Mouse (Mus musculus): ENCODE measurements around the gene Mef2d. TPM values are rescaled to one million over a fixed set of nuclear protein-coding genes. Genes with fewer than 3 reads are reported as not detected.
A peak's percentile ranks its signal among the peaks of the same experiment; 100 is the strongest.

Mef2d gene
- 61.9 and 89.7 TPM in 2 replicates for polyA plus RNA-seq (2012; rRNA removed)

DNA sequence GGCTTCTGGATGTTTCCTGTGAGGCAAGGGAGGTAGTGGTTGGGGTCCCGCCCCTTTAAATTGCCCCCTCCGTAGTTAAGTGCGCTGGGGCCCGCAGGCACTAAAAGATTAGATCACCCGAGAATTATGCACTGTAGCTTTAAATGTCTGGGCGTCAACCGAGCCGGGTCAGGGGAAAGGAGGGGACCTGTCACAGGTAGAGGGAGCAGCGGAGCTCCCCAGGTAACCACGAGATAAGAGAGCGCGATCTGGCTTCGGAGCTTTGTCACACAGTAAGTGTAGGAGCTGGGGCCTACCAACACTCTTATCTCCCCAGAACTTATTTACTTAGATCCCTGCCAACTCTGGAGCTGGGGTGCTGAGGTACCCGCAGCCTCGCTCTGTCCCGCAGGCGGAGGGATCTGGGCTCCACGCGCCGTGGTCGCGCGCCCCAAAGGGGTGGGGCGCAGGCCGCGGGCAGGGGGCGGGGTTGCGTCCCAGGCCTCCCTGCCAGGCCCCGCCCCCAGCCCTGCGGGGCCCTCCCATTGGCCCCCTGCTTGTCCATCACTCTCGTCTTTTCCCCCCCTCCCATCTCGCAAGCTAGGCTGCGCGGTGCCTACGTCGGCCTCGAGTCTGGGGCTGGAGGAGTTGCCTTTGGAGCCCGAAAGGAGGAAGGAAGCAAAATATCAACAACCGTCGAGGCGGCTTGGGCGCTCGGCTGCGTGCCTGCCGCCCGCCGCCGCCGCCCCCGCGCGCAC lies at the start of gene Mef2d:
TSS of gene Mef2d (plus strand) at position 586 of the 737 bp plus-strand sequence.
- H3K27ac ChIP-seq (ENCODE audit: insufficient read depth, low read depth, low read length), result peak within 1 kb of the TSS; percentile 96
- under 1% methylated on average over 51 of the region's 52 CpGs for WGBS
- H3K4me3 ChIP-seq (ENCODE audit: low read depth, low read length), result peak within 1 kb of the TSS; percentile 91
- peaks cover 53% of the 10 kb centered on the region for H3K4me1 ChIP-seq (ENCODE audit: control insufficient read depth, insufficient read depth, insufficient read length, low read length)
- TF ChIP-seq POLR2A (IDR thresholded peaks at IDR 0.05; ENCODE audit: low read depth, low read length) (peak; percentile 82), CTCF (IDR thresholded peaks at IDR 0.05; ENCODE audit: extremely low read depth, insufficient read length, insufficient replicate concordance, low read depth, low read length) (peak; percentile 46; the same call in 1 of the 2 replicates)
- H3K36me3 ChIP-seq (ENCODE audit: control insufficient read depth, insufficient read depth, low read length), result no peaks in the 10 kb centered on the region
- no peaks in the 10 kb centered on the region for H3K27me3 ChIP-seq (ENCODE audit: control insufficient read depth, insufficient read depth, low read length)

DNA sequence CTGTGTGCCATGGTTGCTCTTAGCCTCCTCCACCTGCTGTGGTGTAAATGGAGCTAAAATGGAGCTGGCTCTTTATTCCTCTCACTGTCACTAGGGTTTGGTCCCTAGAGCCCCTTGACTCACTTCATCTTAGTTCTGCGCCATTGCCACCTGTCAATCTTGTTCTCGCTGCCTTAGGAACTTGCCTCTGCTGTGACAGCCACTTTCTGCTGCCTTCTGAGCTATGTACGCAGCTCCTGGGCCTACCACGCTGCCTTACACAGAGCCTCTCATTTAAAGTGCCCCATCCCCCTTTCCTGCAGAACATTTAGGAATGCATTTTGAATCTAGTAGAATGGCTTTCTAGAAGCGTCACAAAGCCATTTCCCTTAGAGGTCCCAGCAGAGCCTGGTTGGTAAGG lies 48.0 kb upstream of the Mef2d start:
- H3K36me3 ChIP-seq (ENCODE audit: control insufficient read depth, insufficient read depth, low read length), result peaks cover 11% of the 10 kb centered on the region
- no peaks in the 10 kb centered on the region for H3K27me3 ChIP-seq (ENCODE audit: control insufficient read depth, insufficient read depth, low read length)
- H3K4me1 ChIP-seq (ENCODE audit: control insufficient read depth, insufficient read depth, insufficient read length, low read length), result no peaks in the 10 kb centered on the region
- WGBS, result 98% methylated on average over 5 of the region's 5 CpGs
- no peak overlapping the region for H3K4me3 ChIP-seq (ENCODE audit: low read depth, low read length)
- TF ChIP-seq POLR2A (IDR thresholded peaks at IDR 0.05; ENCODE audit: low read depth, low read length) (no peak), CTCF (IDR thresholded peaks at IDR 0.05; ENCODE audit: extremely low read depth, insufficient read length, insufficient replicate concordance, low read depth, low read length) (no peak)
- no peak overlapping the region for H3K27ac ChIP-seq (ENCODE audit: insufficient read depth, low read depth, low read length)

DNA sequence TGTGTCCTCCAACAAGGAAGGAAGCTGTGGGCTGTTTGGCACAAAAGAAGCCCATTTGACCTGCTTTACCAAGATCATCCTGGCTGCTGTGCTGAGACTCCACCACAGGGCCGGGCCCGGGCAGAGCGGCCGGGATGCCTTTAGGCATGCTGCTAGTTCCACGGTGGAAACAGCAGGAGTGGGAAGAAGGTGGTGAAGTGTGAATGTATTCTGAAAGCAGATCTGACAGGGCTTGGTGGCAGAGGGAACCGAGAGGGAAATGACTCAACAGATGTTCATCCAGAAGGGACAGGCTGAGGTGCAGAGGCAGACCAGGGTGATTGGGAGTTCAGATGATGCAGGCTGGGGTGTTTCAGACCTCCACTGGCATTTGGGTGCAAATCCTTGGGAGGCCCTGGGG lies 44.5 kb upstream of the Mef2d start:
- no peak for TF ChIP-seq CTCF (IDR thresholded peaks at IDR 0.05; ENCODE audit: extremely low read depth, insufficient read length, insufficient replicate concordance, low read depth, low read length)
- no peak for TF ChIP-seq POLR2A (IDR thresholded peaks at IDR 0.05; ENCODE audit: low read depth, low read length)
- no peaks in the 10 kb centered on the region for H3K27me3 ChIP-seq (ENCODE audit: control insufficient read depth, insufficient read depth, low read length)
- H3K4me1 ChIP-seq (ENCODE audit: control insufficient read depth, insufficient read depth, insufficient read length, low read length), result no peaks in the 10 kb centered on the region
- H3K4me3 ChIP-seq (ENCODE audit: low read depth, low read length), result no peak overlapping the region
- 81% methylated on average over 6 of the region's 6 CpGs for WGBS
- peaks cover 11% of the 10 kb centered on the region for H3K36me3 ChIP-seq (ENCODE audit: control insufficient read depth, insufficient read depth, low read length)
- H3K27ac ChIP-seq (ENCODE audit: insufficient read depth, low read depth, low read length), result no peak overlapping the region

DNA sequence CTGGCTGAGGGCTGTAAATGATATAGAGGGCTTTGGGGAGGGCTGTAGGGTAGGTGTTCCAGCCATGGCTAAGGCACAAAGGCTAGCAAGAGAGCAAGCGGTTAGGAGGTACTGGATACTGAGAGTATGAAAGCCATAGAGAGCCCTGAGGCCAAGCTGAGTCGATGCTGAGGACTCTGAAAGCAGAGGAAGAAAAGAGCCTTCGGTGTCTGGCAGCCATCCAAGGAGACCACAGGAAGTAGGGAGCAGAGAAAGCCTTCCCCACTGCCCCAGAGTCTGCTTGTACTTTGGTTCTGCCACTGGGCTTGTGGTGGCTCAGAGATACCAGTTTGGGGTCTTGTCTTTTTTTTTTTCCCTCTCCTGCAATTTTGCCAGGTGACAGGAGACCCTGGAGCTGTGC lies 41.9 kb upstream of the Mef2d start:
- Histone ChIP-seq H3K27ac (ENCODE audit: insufficient read depth, low read depth, low read length) (no peak overlapping the region), H3K36me3 (ENCODE audit: control insufficient read depth, insufficient read depth, low read length) (peaks cover 16% of the 10 kb centered on the region), H3K4me3 (ENCODE audit: low read depth, low read length) (no peak overlapping the region), H3K27me3 (ENCODE audit: control insufficient read depth, insufficient read depth, low read length) (no peaks in the 10 kb centered on the region), H3K4me1 (ENCODE audit: control insufficient read depth, insufficient read depth, insufficient read length, low read length) (no peaks in the 10 kb centered on the region)
- no peak for TF ChIP-seq CTCF (IDR thresholded peaks at IDR 0.05; ENCODE audit: extremely low read depth, insufficient read length, insufficient replicate concordance, low read depth, low read length)
- TF ChIP-seq POLR2A (IDR thresholded peaks at IDR 0.05; ENCODE audit: low read depth, low read length), result no peak
- 66% methylated on average over 3 of the region's 3 CpGs for WGBS

DNA sequence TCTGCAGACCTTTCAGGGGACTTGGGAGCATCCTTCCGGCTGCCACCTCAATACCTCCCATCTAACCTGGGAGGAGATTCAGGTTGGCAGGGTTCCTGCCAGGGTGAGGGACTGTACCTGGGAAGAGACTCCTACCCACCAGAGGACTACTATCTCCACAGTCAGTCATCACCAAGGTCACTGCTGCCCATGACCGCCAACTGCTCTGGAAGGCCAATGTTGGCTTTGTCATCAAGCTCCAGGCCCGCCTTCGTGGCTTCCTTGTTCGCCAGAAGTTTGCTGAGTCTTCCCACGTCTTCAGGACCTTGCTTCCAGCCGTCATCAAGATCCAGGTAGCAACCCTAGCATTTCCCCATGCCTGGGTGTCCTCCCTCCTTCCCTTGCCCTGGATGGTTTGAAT lies 40.4 kb upstream of the Mef2d start:
- Histone ChIP-seq H3K27ac (ENCODE audit: insufficient read depth, low read depth, low read length) (no peak overlapping the region), H3K27me3 (ENCODE audit: control insufficient read depth, insufficient read depth, low read length) (no peaks in the 10 kb centered on the region), H3K36me3 (ENCODE audit: control insufficient read depth, insufficient read depth, low read length) (peaks cover 15% of the 10 kb centered on the region), H3K4me1 (ENCODE audit: control insufficient read depth, insufficient read depth, insufficient read length, low read length) (no peaks in the 10 kb centered on the region), H3K4me3 (ENCODE audit: low read depth, low read length) (no peak overlapping the region)
- WGBS, result 93% methylated on average over 7 of the region's 7 CpGs
- no peak for TF ChIP-seq CTCF (IDR thresholded peaks at IDR 0.05; ENCODE audit: extremely low read depth, insufficient read length, insufficient replicate concordance, low read depth, low read length)
- TF ChIP-seq POLR2A (IDR thresholded peaks at IDR 0.05; ENCODE audit: low read depth, low read length), result no peak

DNA sequence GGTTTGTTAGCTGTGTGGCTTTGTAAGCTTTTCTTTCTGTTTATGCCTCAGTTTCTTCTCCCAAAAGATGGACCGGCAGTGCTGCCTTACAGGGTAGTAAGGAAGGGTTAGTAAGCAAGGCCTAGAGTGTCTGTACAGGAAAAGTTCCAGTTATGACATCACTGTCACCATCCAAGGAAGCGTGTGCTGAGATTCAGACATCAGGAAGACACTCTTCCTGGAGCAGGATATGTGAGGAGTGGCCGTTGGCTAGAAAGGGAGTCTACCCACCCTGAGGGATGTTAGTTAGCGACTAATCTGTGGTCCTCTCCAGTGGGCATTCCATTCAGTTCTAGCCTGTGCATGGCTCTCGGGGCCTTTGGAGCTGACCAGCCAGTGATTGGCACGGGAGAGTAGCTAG lies 40.0 kb upstream of the Mef2d start:
- Histone ChIP-seq H3K36me3 (ENCODE audit: control insufficient read depth, insufficient read depth, low read length) (peaks cover 15% of the 10 kb centered on the region), H3K27me3 (ENCODE audit: control insufficient read depth, insufficient read depth, low read length) (no peaks in the 10 kb centered on the region), H3K4me3 (ENCODE audit: low read depth, low read length) (no peak overlapping the region), H3K27ac (ENCODE audit: insufficient read depth, low read depth, low read length) (peak overlapping the region; percentile 12; the same call in 1 of the 2 replicates), H3K4me1 (ENCODE audit: control insufficient read depth, insufficient read depth, insufficient read length, low read length) (no peaks in the 10 kb centered on the region)
- TF ChIP-seq POLR2A (IDR thresholded peaks at IDR 0.05; ENCODE audit: low read depth, low read length) (no peak), CTCF (IDR thresholded peaks at IDR 0.05; ENCODE audit: extremely low read depth, insufficient read length, insufficient replicate concordance, low read depth, low read length) (no peak)
- 92% methylated on average over 6 of the region's 6 CpGs for WGBS

DNA sequence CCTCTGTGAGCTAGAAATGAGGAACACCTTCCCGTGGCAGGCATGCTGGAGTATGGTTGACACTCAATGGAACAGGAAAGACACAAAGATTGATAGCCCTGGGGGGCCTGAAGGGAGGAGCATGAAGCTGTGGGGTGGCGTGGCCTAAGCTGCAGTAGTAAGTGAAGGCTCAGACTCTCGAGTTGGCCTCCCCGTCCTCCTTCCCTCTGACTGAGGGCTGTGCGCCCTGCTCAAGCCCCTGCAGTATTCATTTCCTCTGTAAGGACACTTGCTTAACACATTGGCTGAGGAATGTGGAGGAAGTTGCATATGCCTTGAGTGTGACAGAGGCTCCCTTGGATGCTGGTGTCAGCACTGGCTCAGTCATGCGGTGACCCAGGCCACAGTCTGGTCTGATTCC lies 39.6 kb upstream of the Mef2d start:
- no peak overlapping the region for H3K4me3 ChIP-seq (ENCODE audit: low read depth, low read length)
- peaks cover 15% of the 10 kb centered on the region for H3K36me3 ChIP-seq (ENCODE audit: control insufficient read depth, insufficient read depth, low read length)
- TF ChIP-seq CTCF (IDR thresholded peaks at IDR 0.05; ENCODE audit: extremely low read depth, insufficient read length, insufficient replicate concordance, low read depth, low read length) (no peak), POLR2A (IDR thresholded peaks at IDR 0.05; ENCODE audit: low read depth, low read length) (no peak)
- WGBS, result 73% methylated on average over 6 of the region's 6 CpGs
- no peaks in the 10 kb centered on the region for H3K27me3 ChIP-seq (ENCODE audit: control insufficient read depth, insufficient read depth, low read length)
- peak overlapping the region; percentile 12 for H3K27ac ChIP-seq (ENCODE audit: insufficient read depth, low read depth, low read length)
- H3K4me1 ChIP-seq (ENCODE audit: control insufficient read depth, insufficient read depth, insufficient read length, low read length), result no peaks in the 10 kb centered on the region
